Mouse (Mus musculus) MEL (cell line): ENCODE data around the gene Ccdc63.

Experiments
- CTCF ChIP-seq, 3 experiments: IDR thresholded peaks in 2 of 3; conservative IDR thresholded peaks in 1 of 3; 2 replicates each; pipeline ENCODE4 v1.5.1; 2011 to 2012; ENCODE audit warnings: low read length in 3 of 3, low read depth in 2 of 3, mild to moderate bottlenecking in 2 of 3, improper control_type of control experiment in 1 of 3, inconsistent platforms in 1 of 3, mixed read lengths in 1 of 3, moderate library complexity in 1 of 3; ENCODE audit not compliant: control insufficient read depth in 1 of 3, insufficient read depth in 1 of 3, poor library complexity in 1 of 3, severe bottlenecking in 1 of 3
- E2F4 ChIP-seq: IDR thresholded peaks from 2 replicates; pipeline ENCODE4 v1.6.1; 2011; ENCODE audit warnings: low read depth, low read length, improper control_type of control experiment, borderline replicate concordance
- EP300 ChIP-seq, 2 experiments: IDR thresholded peaks; 2 replicates each; pipeline ENCODE4 v1.6.1; 2011; ENCODE audit warnings: improper control_type of control experiment in 2 of 2, low read length in 2 of 2, low read depth in 1 of 2, mild to moderate bottlenecking in 1 of 2
- GATA1 ChIP-seq: IDR thresholded peaks from 2 replicates; pipeline ENCODE4 v1.6.1; 2011; ENCODE audit warnings: low read depth, low read length, improper control_type of control experiment
- NELFE ChIP-seq: IDR thresholded peaks from 2 replicates; pipeline ENCODE4 v1.6.1; 2011; ENCODE audit warnings: low read depth, low read length, improper control_type of control experiment
- NRF1 ChIP-seq: IDR thresholded peaks from 2 replicates; pipeline ENCODE4 v1.6.1; 2014; ENCODE audit warnings: low read depth, mild to moderate bottlenecking, inconsistent platforms, low read length, improper control_type of control experiment, moderate library complexity; ENCODE audit not compliant: poor library complexity, insufficient read depth, severe bottlenecking
- POLR2A ChIP-seq, 2 experiments: IDR thresholded peaks; 2 replicates each; pipeline ENCODE4 v1.6.1; 2011 to 2012; ENCODE audit warnings: low read length in 2 of 2, mild to moderate bottlenecking in 2 of 2, control low read depth in 1 of 2, improper control_type of control experiment in 1 of 2, low read depth in 1 of 2, moderate library complexity in 1 of 2; ENCODE audit not compliant: control insufficient read depth in 1 of 2, insufficient read depth in 1 of 2, poor library complexity in 1 of 2
- POLR2AphosphoS2 ChIP-seq: IDR thresholded peaks from 2 replicates; pipeline ENCODE4 v1.6.1; 2011; ENCODE audit warnings: low read length, improper control_type of control experiment
- TAL1 ChIP-seq: IDR thresholded peaks from 2 replicates; pipeline ENCODE4 v1.6.1; 2012; ENCODE audit warnings: mild to moderate bottlenecking, inconsistent platforms, low read length, moderate library complexity, mixed read lengths
- ZNF384 ChIP-seq: IDR thresholded peaks from 2 replicates; pipeline ENCODE4 v1.6.1; 2012; ENCODE audit warnings: low read depth, mild to moderate bottlenecking, inconsistent platforms, low read length, improper control_type of control experiment

- no peak for TF ChIP-seq CTCF (IDR thresholded peaks at IDR 0.05 in 2 of 3, conservative IDR thresholded peaks at IDR 0.05 in 1 of 3; ENCODE audit: control insufficient read depth in 1 of 3, insufficient read depth in 1 of 3, low read depth in 2 of 3, low read length in 3 of 3, poor library complexity in 1 of 3, severe bottlenecking in 1 of 3)
- TF ChIP-seq ZNF384, result no peak
- TF ChIP-seq NELFE, result no peak
- TF ChIP-seq E2F4, result no peak
- no peak for TF ChIP-seq TAL1
- TF ChIP-seq POLR2A (IDR thresholded peaks at IDR 0.05; ENCODE audit: control insufficient read depth in 1 of 2, insufficient read depth in 1 of 2, low read depth in 1 of 2, low read length in 2 of 2, poor library complexity in 1 of 2), result no peak
- TF ChIP-seq POLR2AphosphoS2, result no peak
- no peak for TF ChIP-seq EP300 (IDR thresholded peaks at IDR 0.05; ENCODE audit: low read depth in 1 of 2, low read length in 2 of 2)
- TF ChIP-seq NRF1, result no peak
- TF ChIP-seq GATA1, result no peak
Measured at GRCm38 (mm10) chr5:122138856-122139255, 1.8 kb downstream of the Ccdc63 start.
